Mouse (Mus musculus) heart, postnatal 14 days (tissue): ENCODE results near the gene Hsd3b2. TPM values are rescaled to one million over a fixed set of nuclear protein-coding genes. Genes with fewer than 3 reads are reported as not detected.
"Not testable (repeated sequence)": the region's sequence is repeated elsewhere in the genome, so short reads cannot be mapped to it uniquely, and the experiment has no call there.

ENCODE experiments used
- DNase-seq, 2 experiments: peaks; one replicate each; pipeline ENCODE4 v3.0.0; 2021 to 2022
- intact Hi-C: fragments of 180-260 bp; cut with DNase I; formaldehyde crosslinking; loops from one replicate; pipeline ENCODE4 v1.15.1; 2025
- long read RNA-seq, 2 experiments: library from polyadenylated mRNA; stranded (forward); transcript quantifications; one replicate each; pipeline ENCODE4 v2.0.0; 2021
- total RNA-seq, 2 experiments: library from RNA; stranded (reverse); gene quantifications; 2 replicates each; pipeline ENCODE4 v1.2.3; 2021

The Hsd3b2 gene
- total RNA-seq, result not detected
- long read RNA-seq, experiment 1, result 0 reads
- long read RNA-seq, experiment 2, result 0 reads

GRCm38 (mm10) chr3:98724376-98724775, at the start of gene Hsd3b2:
Gene Hsd3b2 (minus strand): TSS chr3:98724543.
- intact Hi-C loops, result loop anchor here (2.0 kb wide), 1 partner anchor 36 kb away; no protein-coding TSS in a partner anchor
- DNase-seq, result no peak

- peak; percentile 2 to 7 for DNase-seq
- intact Hi-C loops, result no loop called here
These were observed 39.8 kb upstream of the Hsd3b2 start for GRCm38 (mm10) chr3:98764155-98764554.

- intact Hi-C loops, result no loop called here
- no peak for DNase-seq
These were observed 32.5 kb upstream of the Hsd3b2 start for GRCm38 (mm10) chr3:98756836-98757235.

GRCm38 (mm10) chr3:98752171-98752570, 27.8 kb upstream of the Hsd3b2 start:
- intact Hi-C loops, result no loop called here
- no peak for DNase-seq

GRCm38 (mm10) chr3:98741043-98741442, 16.7 kb upstream of the Hsd3b2 start:
- intact Hi-C loops, DNase-seq: not testable (repeated sequence)

- intact Hi-C loops, result no loop called here
- no peak for DNase-seq
These were observed 10.0 kb upstream of the Hsd3b2 start for GRCm38 (mm10) chr3:98734340-98734739.

GRCm38 (mm10) chr3:98733724-98734123, 9.4 kb upstream of the Hsd3b2 start:
- no peak for DNase-seq
- intact Hi-C loops, result no loop called here

- intact Hi-C loops, result no loop called here
- DNase-seq, result no peak
These were observed 1.9 kb upstream of the Hsd3b2 start for GRCm38 (mm10) chr3:98726281-98726680.

- DNase-seq, result no peak
- intact Hi-C loops, result no loop called here
These were observed 3.6 kb downstream of the Hsd3b2 start for GRCm38 (mm10) chr3:98720740-98721139.

GRCm38 (mm10) chr3:98682401-98682800, 41.9 kb downstream of the Hsd3b2 start:
- intact Hi-C loops, result no loop called here
- DNase-seq, result no peak

GRCm38 (mm10) chr3:98680786-98681185, 43.6 kb downstream of the Hsd3b2 start:
- DNase-seq, result no peak
- intact Hi-C loops, result no loop called here

Other genes starting within 250 kb of the Hsd3b2 start
- not detected for gene Hsd3b4, start 214.0 kb downstream of the Hsd3b2 start, total RNA-seq
- gene Gm10681, start 135.7 kb downstream of the Hsd3b2 start, total RNA-seq, result not detected
- gene Hsd3b5, start 94.3 kb downstream of the Hsd3b2 start, total RNA-seq, result not detected
- not detected for gene Hsd3b3, start 38.6 kb upstream of the Hsd3b2 start, total RNA-seq
- gene Hsd3b6, start 89.9 kb upstream of the Hsd3b2 start, total RNA-seq, result not detected
- not detected for gene Hsd3b1, start 135.3 kb upstream of the Hsd3b2 start, total RNA-seq
- gene Hao2, start 168.7 kb upstream of the Hsd3b2 start, total RNA-seq, result not detected